Mouse (Mus musculus) MEL (cell line): Measurements from ENCODE around the gene Fryl. TPM values are rescaled to one million over a fixed set of nuclear protein-coding genes. Genes with fewer than 3 reads are reported as not detected.

ENCODE experiments used
- DNase-seq: peaks from one replicate; pipeline ENCODE4 v3.0.0; 2011; ENCODE audit warnings: low read depth, low spot score
- H3K27ac ChIP-seq: 2 replicates; pipeline ENCODE4 v1.5.1; 2012; ENCODE audit warnings: low read depth, mild to moderate bottlenecking, control low read depth, low read length, moderate library complexity; ENCODE audit not compliant: control insufficient read depth
- H3K27me3 ChIP-seq, 2 experiments: fragments of 150-350 bp in 1 of 2; sonication (generic) in 1 of 2; 2 replicates each; pipeline ENCODE4 v1.6.1; 2012; ENCODE audit warnings: low read length in 2 of 2, mild to moderate bottlenecking in 2 of 2, improper control_type of control experiment in 1 of 2, moderate library complexity in 1 of 2; ENCODE audit not compliant: insufficient read depth in 2 of 2, control insufficient read depth in 1 of 2
- H3K36me3 ChIP-seq, 2 experiments: 2 replicates each; pipeline ENCODE4 v1.6.1; 2012 to 2014; ENCODE audit warnings: low read length in 2 of 2, improper control_type of control experiment in 1 of 2, inconsistent platforms in 1 of 2, mild to moderate bottlenecking in 1 of 2; ENCODE audit not compliant: insufficient read depth in 2 of 2, control insufficient read depth in 1 of 2
- H3K4me1 ChIP-seq, 2 experiments: fragments of 150-350 bp in 1 of 2; sonication (generic) in 1 of 2; 2 replicates each; pipeline ENCODE4 v1.6.1; 2012; ENCODE audit warnings: low read length in 2 of 2, improper control_type of control experiment in 1 of 2, mild to moderate bottlenecking in 1 of 2; ENCODE audit not compliant: insufficient read depth in 2 of 2, control insufficient read depth in 1 of 2
- H3K4me3 ChIP-seq, 2 experiments: fragments of 150-350 bp in 1 of 2; sonication (generic) in 1 of 2; 2 replicates each; pipeline ENCODE4 v1.5.1; 2012; ENCODE audit warnings: low read depth in 2 of 2, low read length in 2 of 2, mild to moderate bottlenecking in 2 of 2, moderate library complexity in 2 of 2, control low read depth in 1 of 2, improper control_type of control experiment in 1 of 2; ENCODE audit not compliant: control insufficient read depth in 1 of 2, insufficient read depth in 1 of 2
- H3K79me2 ChIP-seq: 2 replicates; pipeline ENCODE4 v1.6.1; 2012; ENCODE audit warnings: mild to moderate bottlenecking, low read length, moderate library complexity; ENCODE audit not compliant: control insufficient read depth, poor library complexity, insufficient read depth
- H3K9ac ChIP-seq: 2 replicates; pipeline ENCODE4 v1.6.1; 2012; ENCODE audit warnings: low read depth, mild to moderate bottlenecking, control low read depth, low read length, moderate library complexity; ENCODE audit not compliant: control insufficient read depth, poor library complexity, severe bottlenecking
- H3K9me3 ChIP-seq: fragments of 150-350 bp; sonication (generic); replicated peaks from 2 replicates; pipeline ENCODE4 v1.6.1; 2012; ENCODE audit warnings: mild to moderate bottlenecking, low read length, improper control_type of control experiment, moderate library complexity; ENCODE audit not compliant: insufficient read depth
- BHLHE40 ChIP-seq: IDR thresholded peaks from 2 replicates; pipeline ENCODE4 v1.6.1; 2012; ENCODE audit warnings: low read depth, mild to moderate bottlenecking, inconsistent platforms, low read length, improper control_type of control experiment, borderline replicate concordance
- CHD2 ChIP-seq: IDR thresholded peaks from 2 replicates; pipeline ENCODE4 v1.6.1; 2011; ENCODE audit warnings: low read length, improper control_type of control experiment
- ELF1 ChIP-seq: IDR thresholded peaks from 2 replicates; pipeline ENCODE4 v1.6.1; 2014; ENCODE audit warnings: low read depth, mild to moderate bottlenecking, inconsistent platforms, low read length, improper control_type of control experiment, moderate library complexity
- EP300 ChIP-seq, 2 experiments: IDR thresholded peaks; 2 replicates each; pipeline ENCODE4 v1.6.1; 2011; ENCODE audit warnings: improper control_type of control experiment in 2 of 2, low read length in 2 of 2, low read depth in 1 of 2, mild to moderate bottlenecking in 1 of 2
- GATA1 ChIP-seq: IDR thresholded peaks from 2 replicates; pipeline ENCODE4 v1.6.1; 2011; ENCODE audit warnings: low read depth, low read length, improper control_type of control experiment
- HCFC1 ChIP-seq: IDR thresholded peaks from 2 replicates; pipeline ENCODE4 v1.6.1; 2012; ENCODE audit warnings: low read depth, mild to moderate bottlenecking, inconsistent platforms, low read length, improper control_type of control experiment, moderate library complexity
- KAT2A ChIP-seq: conservative IDR thresholded peaks from 2 replicates; pipeline ENCODE4 v1.6.1; 2012; ENCODE audit warnings: low read depth, low read length, improper control_type of control experiment, inconsistent platforms
- MAX ChIP-seq: IDR thresholded peaks from 2 replicates; pipeline ENCODE4 v1.6.1; 2011; ENCODE audit warnings: low read length, improper control_type of control experiment
- MAZ ChIP-seq: IDR thresholded peaks from 2 replicates; pipeline ENCODE4 v1.6.1; 2012; ENCODE audit warnings: low read depth, mild to moderate bottlenecking, inconsistent platforms, low read length, improper control_type of control experiment
- NRF1 ChIP-seq: IDR thresholded peaks from 2 replicates; pipeline ENCODE4 v1.6.1; 2014; ENCODE audit warnings: low read depth, mild to moderate bottlenecking, inconsistent platforms, low read length, improper control_type of control experiment, moderate library complexity; ENCODE audit not compliant: poor library complexity, insufficient read depth, severe bottlenecking
- POLR2A ChIP-seq, 2 experiments: IDR thresholded peaks; 2 replicates each; pipeline ENCODE4 v1.6.1; 2011 to 2012; ENCODE audit warnings: low read length in 2 of 2, mild to moderate bottlenecking in 2 of 2, control low read depth in 1 of 2, improper control_type of control experiment in 1 of 2, low read depth in 1 of 2, moderate library complexity in 1 of 2; ENCODE audit not compliant: control insufficient read depth in 1 of 2, insufficient read depth in 1 of 2, poor library complexity in 1 of 2
- POLR2AphosphoS5 ChIP-seq: IDR thresholded peaks from 2 replicates; pipeline ENCODE4 v1.6.1; 2012; ENCODE audit warnings: low read depth, borderline replicate concordance, mild to moderate bottlenecking, inconsistent platforms, low read length, moderate library complexity, mixed read lengths
- RAD21 ChIP-seq: IDR thresholded peaks from 2 replicates; pipeline ENCODE4 v1.6.1; 2011; ENCODE audit warnings: mild to moderate bottlenecking, low read depth, low read length, improper control_type of control experiment
- RCOR1 ChIP-seq: IDR thresholded peaks from 2 replicates; pipeline ENCODE4 v1.6.1; 2012; ENCODE audit warnings: low read depth, mild to moderate bottlenecking, inconsistent platforms, low read length, improper control_type of control experiment
- SIN3A ChIP-seq: IDR thresholded peaks from 2 replicates; pipeline ENCODE4 v1.6.1; 2012; ENCODE audit warnings: low read length, improper control_type of control experiment, inconsistent platforms
- SMC3 ChIP-seq: IDR thresholded peaks from 2 replicates; pipeline ENCODE4 v1.6.1; 2011; ENCODE audit warnings: low read depth, low read length, improper control_type of control experiment
- TBP ChIP-seq: IDR thresholded peaks from 2 replicates; pipeline ENCODE4 v1.8.0; 2011; ENCODE audit warnings: low read depth, low read length, improper control_type of control experiment
- TCF12 ChIP-seq: IDR thresholded peaks from 2 replicates; pipeline ENCODE4 v1.6.1; 2014; ENCODE audit warnings: low read depth, mild to moderate bottlenecking, inconsistent platforms, low read length, improper control_type of control experiment, moderate library complexity
- UBTF ChIP-seq: IDR thresholded peaks from 2 replicates; pipeline ENCODE4 v1.6.1; 2012; ENCODE audit warnings: low read depth, mild to moderate bottlenecking, inconsistent platforms, low read length, improper control_type of control experiment, moderate library complexity, borderline replicate concordance; ENCODE audit not compliant: insufficient read depth
- USF1 ChIP-seq: IDR thresholded peaks from 2 replicates; pipeline ENCODE4 v1.6.1; 2014; ENCODE audit warnings: low read depth, mild to moderate bottlenecking, inconsistent platforms, low read length, improper control_type of control experiment, moderate library complexity
- ZNF384 ChIP-seq: IDR thresholded peaks from 2 replicates; pipeline ENCODE4 v1.6.1; 2012; ENCODE audit warnings: low read depth, mild to moderate bottlenecking, inconsistent platforms, low read length, improper control_type of control experiment
- polyA plus RNA-seq, 2 experiments: library from polyadenylated mRNA; stranded (reverse) in 1 of 2; unstranded in 1 of 2; fragments of >175 nt in 1 of 2; fragments of >200 nt in 1 of 2; gene quantifications; 2 replicates each; pipeline versions ENCODE4 v1.2.1 to v1.2.4; 2012; ENCODE audit warnings: low replicate concordance in 2 of 2, low read depth in 1 of 2; ENCODE audit not compliant: insufficient read length in 2 of 2, insufficient read depth in 1 of 2, missing spikeins in 1 of 2
- total RNA-seq: library from RNA; depleted of rRNA; stranded (reverse); fragments of 300-350 nt; gene quantifications from 2 replicates; pipeline ENCODE4 v1.2.3, GENCODE M21; 2012

Gene Fryl
- total and polyA plus RNA-seq, 3 experiments: 18.8 to 188 (median 39.7) TPM

GRCm38 (mm10) chr5:73102342-73102989 lies 154.0 kb downstream of the Fryl start:
- no peak for TF ChIP-seq TCF12
- no peak for TF ChIP-seq UBTF
- no peak for TF ChIP-seq CHD2
- TF ChIP-seq USF1: no peak
- TF ChIP-seq ELF1: no peak
- no peak for TF ChIP-seq POLR2A (IDR thresholded peaks at IDR 0.05; ENCODE audit: control insufficient read depth in 1 of 2, insufficient read depth in 1 of 2, low read depth in 1 of 2, low read length in 2 of 2, poor library complexity in 1 of 2)
- no peak for TF ChIP-seq SIN3A
- TF ChIP-seq TBP: no peak
- TF ChIP-seq GATA1: no peak
- no peak for TF ChIP-seq MAX
- no peak for TF ChIP-seq EP300 (IDR thresholded peaks at IDR 0.05; ENCODE audit: low read depth in 1 of 2, low read length in 2 of 2)
- Histone ChIP-seq H3K9ac (no peak overlapping the region), H3K36me3 (peaks cover 0 to 5% of the 10 kb centered on the region in 2 experiments; a peak in 2 of 4 replicates), H3K27me3 (no peaks in the 10 kb centered on the region), H3K27ac (no peak overlapping the region), H3K9me3 (no peaks in the 10 kb centered on the region), H3K79me2 (no peaks in the 10 kb centered on the region), H3K4me3 (no peak overlapping the region), H3K4me1 (no peaks in the 10 kb centered on the region)
- no peak for DNase-seq

DNA sequence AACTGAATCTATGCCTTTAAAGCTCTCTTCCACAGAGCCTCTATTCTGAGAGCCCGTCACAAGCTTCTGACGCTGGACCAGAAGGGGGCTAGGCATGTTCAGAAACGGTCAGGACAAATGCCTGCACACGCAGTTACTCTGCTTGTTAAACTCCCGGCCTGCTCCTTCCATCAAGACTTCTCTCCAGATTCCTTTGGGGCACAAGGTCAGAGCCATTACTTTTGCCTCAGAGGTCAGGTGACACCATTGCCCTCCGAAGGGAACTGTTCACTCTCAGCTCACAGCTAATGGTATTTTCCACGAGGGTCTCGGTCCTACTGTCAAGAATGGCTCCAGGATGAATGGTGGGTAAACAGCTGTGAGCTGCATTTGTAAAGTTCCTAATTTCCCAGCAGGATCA lies 164.2 kb downstream of the Fryl start:
- DNase-seq: no peak
- Histone ChIP-seq H3K4me3 (no peak overlapping the region), H3K9me3 (no peaks in the 10 kb centered on the region), H3K27ac (no peak overlapping the region), H3K4me1 (no peaks in the 10 kb centered on the region), H3K27me3 (no peaks in the 10 kb centered on the region), H3K36me3 (peaks cover 0 to 2% of the 10 kb centered on the region in 2 experiments; a peak in 2 of 4 replicates), H3K79me2 (no peaks in the 10 kb centered on the region), H3K9ac (no peak overlapping the region)
- TF ChIP-seq BHLHE40 (no peak), POLR2AphosphoS5 (no peak), RAD21 (no peak), KAT2A (no peak), RCOR1 (no peak), ELF1 (no peak), ZNF384 (no peak), EP300 (IDR thresholded peaks at IDR 0.05; ENCODE audit: low read depth in 1 of 2, low read length in 2 of 2) (no peak), MAZ (no peak), NRF1 (no peak), HCFC1 (no peak), SMC3 (no peak), UBTF (no peak)
